Comparison of ENCODE assay signal across 9 mouse cellular contexts in genomic region chr10:42355980-42356379, GRCm38 (mm10).
DNase-seq lines count a peak whose midpoint lies in the region; TF ChIP-seq lines count a peak whose summit lies in the region.
"Had no signal": no experiment of that assay in that cellular context is flagged by ENCODE, and none has a peak within 500 bp of the region (broad histone marks: within the 10 kb centered on the region; RNA-seq: fewer than 3 reads in every experiment).

No protein-coding gene starts in this region.

- TF ChIP-seq POLR2A in cerebellum, adult 2 months (IDR thresholded peaks at IDR 0.05; ENCODE audit: borderline replicate concordance, insufficient read depth, low read length) = no peak
- TF ChIP-seq POLR2A in lung, adult 2 months (IDR thresholded peaks at IDR 0.05; ENCODE audit: borderline replicate concordance, extremely low read depth, low read depth, low read length) = no peak

- H3K4me1 ChIP-seq in cerebellum, adult 2 months (ENCODE audit: control insufficient read depth, insufficient read depth, low read length) = no peaks in the 10 kb centered on the region
- H3K4me1 ChIP-seq in lung, adult 2 months (ENCODE audit: control insufficient read depth, insufficient read depth, low read length) = no peaks in the 10 kb centered on the region

- peaks cover 3% of the 10 kb centered on the region; the same call in 1 of the 2 replicates for H3K36me3 ChIP-seq in splenic B cell, adult 2 months (ENCODE audit: control insufficient read depth, insufficient read depth, low read length, poor library complexity, severe bottlenecking)

- 59% methylated on average over 3 of the region's 3 CpGs for WGBS in cerebellum, adult 2 months
- 77% methylated on average over 3 of the region's 3 CpGs for WGBS in lung, adult 2 months

- no peak overlapping the region for H3K4me3 ChIP-seq in cerebellum, adult 2 months (replicated peaks; ENCODE audit: insufficient read depth, low read depth, low read length)
- H3K4me3 ChIP-seq in lung, adult 2 months (replicated peaks; ENCODE audit: extremely low read depth, low read depth, low read length) = no peak overlapping the region

- H3K27me3 ChIP-seq in cerebellum, adult 2 months (ENCODE audit: control insufficient read depth, insufficient read depth, low read length) = no peaks in the 10 kb centered on the region
- no peaks in the 10 kb centered on the region for H3K27me3 ChIP-seq in splenic B cell, adult 2 months (ENCODE audit: control insufficient read depth, insufficient read depth, low read length, poor library complexity, severe bottlenecking)

- DNase-seq in cerebellum, adult 2 months = no peak
- DNase-seq in cerebellum, adult 11 months = no peak
- no peak for DNase-seq in lung, adult 2 months
- no peak for DNase-seq in lung, adult 18-20 months
- DNase-seq in c-Kit-positive CD71-positive TER-119-positive erythroid progenitor cells, embryonic 14.5 days (ENCODE audit: low spot score) = peak; percentile 9
- DNase-seq in splenic B cell, adult 2 months (ENCODE audit: low read depth, low spot score) = peak; percentile 29
- DNase-seq in kidney, adult 9 months = no peak
- DNase-seq in natural killer cell, adult 2 months (ENCODE audit: low spot score in 2 of 2) = no peak
- DNase-seq: heart, postnatal 4 days had no signal

- no peak overlapping the region for H3K27ac ChIP-seq in cerebellum, adult 2 months (ENCODE audit: insufficient read depth, low read length)

- peak; percentile 19; the same call in 1 of the 2 replicates for TF ChIP-seq CTCF in cerebellum, adult 2 months (IDR thresholded peaks at IDR 0.05; ENCODE audit: borderline replicate concordance, insufficient read depth, low read depth, low read length)
- TF ChIP-seq CTCF in lung, adult 2 months (IDR thresholded peaks at IDR 0.05; ENCODE audit: insufficient read depth, low read length) = peak; percentile 14; the same call in 1 of the 2 replicates

Comparison
In these comparisons a context has a peak if more than half of its experiments do, and no peak if none do; other contexts are left out.
1. DNase-seq: peak in c-Kit-positive CD71-positive TER-119-positive erythroid progenitor cells, embryonic 14.5 days (single experiment) and splenic B cell, adult 2 months (single experiment); none in cerebellum, adult 2 months (0 of 2), cerebellum, adult 11 months (single experiment), lung, adult 2 months (single experiment), lung, adult 18-20 months (0 of 2), kidney, adult 9 months (single experiment) and natural killer cell, adult 2 months (0 of 2).